Mouse (Mus musculus) brain, adult 2 months (tissue): ENCODE measurements at regions not wholly inside any gene's neighbourhood (a gene's known extent, or its start where the extent isn't known, plus 50 kb on each side); places are given as distances from the start of the nearest gene placed in this dataset.

ENCODE experiments used
- DNase-seq: peaks from one replicate; pipeline ENCODE4 v3.0.0; 2011; ENCODE audit warnings: low read depth, low spot score

DNA sequence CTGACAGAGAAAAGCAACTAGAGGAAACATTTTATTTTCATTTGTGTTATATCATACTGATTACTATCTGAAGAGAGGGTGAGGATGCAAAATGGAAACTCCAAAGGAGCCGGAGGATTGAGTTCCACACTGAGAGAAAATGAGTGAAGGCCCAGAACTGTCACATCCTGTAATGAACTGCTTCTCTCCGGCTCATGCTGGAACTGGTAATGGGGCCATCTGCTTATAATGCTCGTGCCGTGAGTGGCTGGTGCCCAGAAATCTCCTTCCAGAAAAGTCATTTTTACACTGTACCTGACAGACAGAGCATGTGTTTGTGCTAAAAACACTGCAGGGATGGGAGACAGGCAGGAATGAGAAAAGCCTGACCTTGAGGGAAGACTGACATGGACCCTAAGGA, 483.5 kb upstream of the Pkdcc start:
- peak; percentile 39 for DNase-seq

- DNase-seq, result no peak
These were observed 472.6 kb upstream of the Pkdcc start for GRCm38 (mm10) chr17:82742445-82742844.

DNA sequence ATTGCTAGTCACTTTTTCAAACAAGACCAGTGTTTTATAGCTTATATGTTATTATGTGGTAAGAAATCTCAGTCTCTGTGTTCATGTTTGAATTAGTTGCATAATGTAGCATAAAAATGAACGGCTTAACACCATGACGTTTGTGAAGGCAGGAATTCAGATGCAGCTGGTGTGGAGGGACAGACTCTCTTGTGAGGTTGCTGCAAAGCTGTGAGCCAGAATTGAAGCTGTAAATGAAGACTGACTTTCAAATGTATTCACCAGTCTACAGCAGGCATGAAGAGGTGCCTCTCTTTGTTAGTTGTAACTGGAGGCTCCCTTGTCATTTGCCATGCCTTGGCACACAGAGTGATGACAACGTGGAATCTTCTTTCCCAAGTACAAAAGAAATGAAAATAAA, 457.7 kb upstream of the Pkdcc start:
- DNase-seq, result peak; percentile 44

GRCm38 (mm10) chr17:82779096-82779495, 436.0 kb upstream of the Pkdcc start:
- DNase-seq, result no peak

DNA sequence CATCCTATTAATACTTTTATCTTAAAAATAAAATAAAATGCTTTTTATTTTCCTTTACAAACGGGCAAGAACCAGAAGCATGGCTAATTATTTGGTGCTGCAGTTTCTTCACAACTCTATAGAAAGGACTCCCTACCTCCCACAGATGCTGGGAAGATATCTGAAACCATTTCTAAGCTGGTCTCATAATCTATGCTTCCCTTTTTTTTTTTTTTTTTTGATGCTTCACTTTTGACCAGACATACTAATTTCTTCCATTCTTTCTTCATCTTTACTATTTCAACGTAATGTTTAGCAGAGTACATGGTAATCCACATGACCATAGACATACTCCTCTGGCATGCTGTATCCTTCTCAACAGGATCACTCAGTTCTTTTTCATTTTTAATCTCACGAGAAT, 393.0 kb upstream of the Pkdcc start:
- DNase-seq, result no peak

GRCm38 (mm10) chr17:82824057-82824456, 391.0 kb upstream of the Pkdcc start:
- DNase-seq, result no peak

DNA sequence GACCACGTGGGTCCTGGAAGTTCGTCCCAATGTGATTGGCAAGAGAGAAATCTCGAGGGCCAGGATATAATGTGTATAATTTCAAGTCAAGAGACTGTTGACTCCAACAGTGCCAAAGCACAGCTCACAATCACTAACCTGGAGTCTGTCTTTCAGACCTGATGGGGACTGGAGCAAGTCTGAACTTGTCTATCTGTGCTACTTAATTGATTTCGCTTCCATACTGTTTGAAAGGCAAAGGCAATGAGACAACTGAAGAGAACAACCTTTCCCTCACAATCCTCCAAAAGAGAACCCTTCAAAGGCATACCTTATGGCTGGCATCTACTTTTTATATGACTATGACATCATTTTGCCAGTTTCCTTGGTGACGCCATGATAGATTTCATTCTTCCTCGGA, 390.5 kb upstream of the Pkdcc start:
- no peak for DNase-seq

GRCm38 (mm10) chr17:82827170-82827569, 387.9 kb upstream of the Pkdcc start:
- no peak for DNase-seq

DNA sequence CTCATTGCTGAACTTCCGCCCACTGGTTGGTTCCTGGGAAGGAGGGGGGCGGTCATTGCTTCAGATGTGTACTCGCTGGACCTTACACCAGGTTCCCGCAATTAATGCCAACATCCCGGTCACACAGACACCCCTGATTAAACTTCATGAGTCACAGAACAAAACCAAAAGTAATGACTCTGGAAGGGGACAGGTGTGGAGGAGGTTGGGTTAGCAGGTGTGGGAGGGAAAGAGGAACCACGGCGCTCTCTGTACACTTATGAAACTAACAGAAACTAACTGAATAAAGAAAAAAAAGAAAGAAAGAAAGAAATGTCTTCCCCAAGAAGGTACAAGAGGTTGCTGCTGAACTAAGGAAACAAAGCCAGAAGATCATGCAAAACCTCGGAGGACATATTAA, 387.3 kb upstream of the Pkdcc start:
- no peak for DNase-seq

DNA sequence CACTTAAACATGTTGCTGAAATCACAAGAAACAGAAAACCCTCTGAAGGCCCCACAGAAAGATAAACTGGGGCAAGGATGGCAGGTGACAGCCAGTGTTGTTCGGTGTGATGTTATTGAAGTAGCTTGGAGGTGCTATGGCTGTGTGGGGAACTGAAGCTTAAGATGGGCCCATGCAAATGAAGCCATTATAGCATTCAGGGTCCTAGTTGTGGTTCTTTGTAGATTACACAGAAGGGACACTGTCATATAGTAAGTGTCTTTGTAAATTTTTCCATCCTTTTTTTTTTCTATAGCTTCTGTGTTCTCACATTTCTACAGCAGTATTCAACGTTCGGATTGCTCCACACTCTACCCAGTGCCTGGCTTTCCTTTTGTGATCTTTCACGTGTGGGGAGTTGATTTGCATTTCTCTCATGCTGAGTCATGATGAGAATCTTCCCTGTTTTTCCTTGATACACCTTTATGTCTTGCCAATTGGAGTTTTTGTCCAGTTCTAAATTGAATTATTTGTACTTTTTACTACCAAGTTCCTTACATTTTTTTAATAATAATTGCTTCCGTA, 386.6 kb upstream of the Pkdcc start:
- no peak for DNase-seq

GRCm38 (mm10) chr17:82829415-82829814, 385.7 kb upstream of the Pkdcc start:
- no peak for DNase-seq

- no peak for DNase-seq
These were observed 380.9 kb upstream of the Pkdcc start for GRCm38 (mm10) chr17:82834177-82834576.

DNA sequence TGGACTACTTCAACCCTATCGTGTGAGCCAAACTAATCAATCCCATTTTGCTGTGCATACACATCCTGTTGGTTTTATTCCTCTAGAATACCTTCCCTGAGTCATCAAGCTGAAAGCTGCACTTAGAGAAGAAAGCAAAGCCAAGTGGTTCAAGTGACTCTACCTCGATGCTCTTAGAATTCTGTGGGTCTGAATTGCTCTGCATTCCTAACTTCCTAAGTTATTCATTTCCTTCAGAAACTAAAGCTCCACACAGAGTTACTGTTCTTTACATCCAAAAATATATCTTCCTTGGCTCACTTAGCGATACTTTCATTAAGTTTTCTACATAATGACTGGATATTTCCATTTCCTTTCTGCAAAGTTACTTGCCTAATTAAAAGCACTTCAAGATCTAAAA, 379.0 kb upstream of the Pkdcc start:
- DNase-seq, result peak; percentile 16

GRCm38 (mm10) chr17:82846776-82847494, 368.2 kb upstream of the Pkdcc start:
- DNase-seq, result no peak

DNA sequence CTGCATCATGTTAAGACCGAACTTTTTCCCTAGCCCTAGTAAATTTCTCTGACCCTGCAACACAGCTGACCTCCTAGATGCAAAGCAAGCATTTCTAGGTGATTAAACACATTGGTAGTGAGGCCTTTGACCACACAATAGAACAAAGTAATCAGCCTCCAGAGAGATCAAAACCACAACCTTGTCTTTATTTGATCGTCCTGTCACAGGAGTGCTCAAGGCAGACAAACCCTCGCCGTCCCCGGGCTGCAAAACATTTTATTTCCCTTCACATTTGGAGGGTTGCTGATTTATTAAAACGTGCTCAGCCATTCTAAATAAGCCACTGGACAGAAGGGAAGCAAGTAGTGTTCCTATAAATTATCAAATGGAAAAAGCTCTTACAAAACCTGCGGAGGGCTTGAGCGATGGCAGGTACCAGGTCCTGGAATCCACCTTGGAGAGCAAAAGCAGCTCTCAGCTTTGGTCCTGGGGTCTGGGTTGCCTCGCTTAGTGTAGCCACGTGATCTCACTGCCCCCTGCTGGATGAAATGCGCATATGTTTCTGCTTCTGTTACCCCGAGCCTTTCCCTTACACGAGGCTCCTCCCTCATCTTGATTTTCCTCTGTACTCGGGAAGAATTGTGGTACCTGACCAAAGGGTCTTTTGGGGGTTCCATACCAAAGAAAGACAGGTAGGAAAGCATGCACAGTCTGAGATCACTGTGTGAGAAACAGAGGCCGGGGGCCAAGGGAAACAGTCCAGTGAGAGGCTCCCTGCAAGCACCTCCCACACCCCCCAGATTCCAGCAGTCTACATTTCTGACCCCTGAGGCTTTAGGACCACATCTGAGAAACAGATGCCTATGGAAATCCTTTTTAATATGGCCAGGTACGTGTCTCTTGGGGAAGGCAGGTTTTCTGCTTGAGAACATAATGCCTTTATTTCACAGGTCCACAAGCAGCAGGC, 357.6 kb upstream of the Pkdcc start:
- peak; percentile 89 for DNase-seq

DNA sequence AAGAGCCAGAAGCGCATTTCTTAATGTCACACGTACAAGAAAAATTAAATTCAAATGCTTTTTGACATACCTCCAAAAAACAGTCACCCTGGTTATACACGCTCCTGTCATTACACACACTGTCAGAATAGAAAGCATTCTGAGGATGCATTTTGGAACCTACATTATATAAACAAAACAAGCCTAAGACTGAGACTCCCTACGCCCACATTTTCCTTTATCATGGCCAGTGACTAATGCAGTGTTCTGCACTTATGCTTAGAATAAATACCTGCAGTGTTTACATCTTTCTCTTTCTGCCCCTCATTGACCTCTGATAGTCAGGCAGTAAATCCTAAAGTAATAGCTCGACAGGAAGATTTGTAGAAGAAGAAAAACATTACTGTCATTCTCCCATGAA, 354.7 kb upstream of the Pkdcc start:
- peak; percentile 60 for DNase-seq

GRCm38 (mm10) chr17:82860966-82861365, 354.1 kb upstream of the Pkdcc start:
- peak; percentile 52 for DNase-seq

DNA sequence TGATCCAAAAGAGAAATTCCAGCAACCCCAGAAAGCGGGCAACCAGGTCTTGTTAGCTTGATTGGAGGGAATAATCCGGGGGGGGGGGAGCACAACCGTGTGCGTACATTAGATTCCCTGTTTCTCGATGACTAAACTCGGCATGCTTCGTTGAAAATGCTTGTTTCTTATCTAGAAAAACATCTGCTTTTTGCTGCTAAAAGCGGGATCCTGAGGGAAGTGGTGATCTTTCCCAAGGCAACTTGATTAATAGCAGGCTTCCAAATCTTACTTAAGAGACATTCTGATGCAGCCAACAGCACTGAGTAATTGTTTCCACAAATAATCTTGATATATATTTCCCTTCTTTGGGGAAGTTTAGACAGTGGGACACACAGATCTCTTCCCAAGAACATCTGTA, 338.0 kb upstream of the Pkdcc start:
- peak; percentile 65 for DNase-seq

DNA sequence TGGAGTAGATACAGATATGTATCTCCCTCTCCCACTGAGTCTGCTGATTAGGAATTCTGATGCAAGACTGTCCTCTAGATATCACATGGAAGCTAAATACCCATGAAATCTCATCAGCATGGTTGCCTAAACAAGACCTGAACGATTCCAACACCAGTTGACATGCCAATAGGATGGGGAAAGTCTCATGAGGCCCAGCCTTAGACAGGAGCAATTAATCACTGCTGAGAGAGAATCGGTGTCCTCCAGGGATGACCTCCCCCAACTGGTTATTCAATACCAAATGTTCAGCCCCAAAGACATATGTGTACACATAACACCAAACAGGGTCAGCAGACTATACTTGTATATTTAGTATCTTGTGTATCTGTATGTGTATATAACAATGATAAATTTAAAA, 314.5 kb upstream of the Pkdcc start:
- DNase-seq, result no peak

GRCm38 (mm10) chr17:82901098-82901891, 313.8 kb upstream of the Pkdcc start:
- peak; percentile 47 for DNase-seq

- no peak for DNase-seq
These were observed 310.1 kb upstream of the Pkdcc start for GRCm38 (mm10) chr17:82904961-82905360.

DNA sequence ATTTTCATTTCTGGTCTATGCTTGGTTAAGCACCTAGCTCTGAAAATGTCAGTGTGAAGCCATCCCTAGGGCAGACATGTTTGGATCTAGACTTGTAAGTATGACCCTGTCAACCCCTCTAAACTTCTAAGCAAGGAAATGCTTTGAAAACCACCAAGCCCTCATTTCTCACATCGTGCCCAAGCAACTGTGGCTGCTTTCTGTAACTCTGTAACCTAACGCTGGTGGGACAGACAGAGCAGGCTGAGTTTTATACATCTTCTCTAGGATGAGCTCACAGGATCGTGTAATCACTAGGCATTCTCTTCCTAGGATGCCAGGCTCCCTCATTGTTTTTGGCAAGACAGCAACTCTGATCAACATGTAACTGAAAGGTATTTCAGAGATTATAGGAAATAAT, 309.6 kb upstream of the Pkdcc start:
- no peak for DNase-seq
